Mouse (Mus musculus) induced T-regulatory cell, adult 2 months (primary cell): Measurements from ENCODE around the gene Slc35f2.
A peak's percentile ranks its signal among the peaks of the same experiment; 100 is the strongest.

Experiments
- DNase-seq: peaks from one replicate; pipeline ENCODE4 v3.0.0-alpha.2; 2012; ENCODE audit warnings: low read depth

The Slc35f2 gene

GRCm38 (mm10) chr9:53829081-53829865 lies 57.9 kb downstream of the Slc35f2 start:
- peak; percentile 73 for DNase-seq

GRCm38 (mm10) chr9:53829866-53830209 lies 58.5 kb downstream of the Slc35f2 start:
- no peak for DNase-seq

- DNase-seq, result no peak
These were observed 63.7 kb downstream of the Slc35f2 start for GRCm38 (mm10) chr9:53835039-53835438.

GRCm38 (mm10) chr9:53835976-53836375 lies 64.6 kb downstream of the Slc35f2 start:
- DNase-seq, result no peak

- no peak for DNase-seq
These were observed 67.5 kb downstream of the Slc35f2 start for GRCm38 (mm10) chr9:53838816-53839215.

GRCm38 (mm10) chr9:53848548-53848947 lies 77.2 kb downstream of the Slc35f2 start:
- DNase-seq, result no peak

- DNase-seq, result no peak
These were observed 78.5 kb downstream of the Slc35f2 start, which contains the start of gene Sln for GRCm38 (mm10) chr9:53849864-53850263. TSS of gene Sln (plus strand) at chr9:53850164.

GRCm38 (mm10) chr9:53852158-53852557 lies 80.8 kb downstream of the Slc35f2 start:
- no peak for DNase-seq

GRCm38 (mm10) chr9:53853672-53854071 lies 82.3 kb downstream of the Slc35f2 start:
- DNase-seq, result no peak

GRCm38 (mm10) chr9:53854525-53854924 lies 83.2 kb downstream of the Slc35f2 start:
- no peak for DNase-seq

GRCm38 (mm10) chr9:53857864-53858263 lies 86.5 kb downstream of the Slc35f2 start:
- no peak for DNase-seq
